Mouse (Mus musculus) heart, postnatal 0 days (tissue): ENCODE data around the gene Rbpjl. TPM values are rescaled to one million over a fixed set of nuclear protein-coding genes. Genes with fewer than 3 reads are reported as not detected.

Experiments used
- ATAC-seq: fragments of 200-750 bp; cut with Nextera tagmentation; 2 replicates; pipeline ENCODE4 v1.8.0; 2017; ENCODE audit warnings: low read depth, moderate number of reproducible peaks, moderate library complexity; ENCODE audit not compliant: insufficient read depth
- DNase-seq: peaks from one replicate; pipeline ENCODE4 v3.0.0-alpha.2; 2016; ENCODE audit warnings: low spot score
- H3K27ac ChIP-seq: fragments of 300-500 bp; sonication (generic); 2 replicates; pipeline ENCODE4 v1.5.1; 2014; ENCODE audit warnings: low read depth, mild to moderate bottlenecking
- H3K27me3 ChIP-seq: fragments of 300-500 bp; sonication (generic); 2 replicates; pipeline ENCODE4 v1.6.1; 2014; ENCODE audit warnings: low read length, mixed read lengths; ENCODE audit not compliant: control insufficient read depth, insufficient read depth
- H3K36me3 ChIP-seq: fragments of 300-500 bp; sonication (generic); replicated peaks from 2 replicates; pipeline ENCODE4 v1.6.1; 2014; ENCODE audit warnings: low read length, mixed read lengths; ENCODE audit not compliant: control insufficient read depth, insufficient read depth
- H3K4me1 ChIP-seq: fragments of 300-500 bp; sonication (generic); 2 replicates; pipeline ENCODE4 v1.6.1; 2014; ENCODE audit warnings: antibody characterized with exemption; ENCODE audit not compliant: control insufficient read depth, insufficient read depth
- H3K4me2 ChIP-seq: fragments of 300-500 bp; sonication (generic); 2 replicates; pipeline ENCODE4 v1.6.1; 2014; ENCODE audit warnings: low read depth, mild to moderate bottlenecking, low read length, moderate library complexity
- H3K4me3 ChIP-seq: fragments of 300-500 bp; sonication (generic); 2 replicates; pipeline ENCODE4 v1.5.1; 2014; ENCODE audit warnings: low read depth, low read length
- H3K9ac ChIP-seq: fragments of 300-500 bp; sonication (generic); replicated peaks from 2 replicates; pipeline ENCODE4 v1.6.1; 2014; ENCODE audit warnings: low read depth, low read length, mixed read lengths
- H3K9me3 ChIP-seq: fragments of 300-500 bp; sonication (generic); replicated peaks from 2 replicates; pipeline ENCODE4 v1.6.1; 2016; ENCODE audit warnings: low read length; ENCODE audit not compliant: control insufficient read depth
- CTCF ChIP-seq: IDR thresholded peaks from 2 replicates; pipeline ENCODE4 v1.5.1; 2016; ENCODE audit warnings: antibody characterized with exemption, control low read depth, low read depth
- EP300 ChIP-seq: IDR thresholded peaks from 2 replicates; pipeline ENCODE4 v1.6.1; 2016; ENCODE audit warnings: antibody characterized with exemption, low read depth
- WGBS: fragments of 180-500 bp; shearing (Covaris S2); extraction: QIAGEN DNeasy Blood & Tissue Kit; methylation state at CpG from one replicate; pipeline ENCODE4 v1.1.7; 2014; 5-methylcytosine and 5-hydroxymethylcytosine counted together
- microRNA-seq: library from miRNA; unstranded; fragments of <30 nt; microRNA quantifications from one replicate; pipeline ENCODE4, GENCODE M21; 2016
- polyA plus RNA-seq: library from polyadenylated mRNA; unstranded; fragments of >200 nt; fragmentation: Nextera tagmentation; extraction: Ambion mirVana; gene quantifications from 2 replicates; pipeline ENCODE4 v1.2.1, GENCODE M21; 2015
- total RNA-seq: library from RNA; depleted of rRNA; stranded (reverse); fragments of >200 nt; gene quantifications from 2 replicates; pipeline ENCODE4 v1.2.3, GENCODE M21; 2014; ENCODE audit warnings: low replicate concordance; rRNA removed

Rbpjl gene
- total and polyA plus RNA-seq, 2 experiments from 2014 or later: 0.05 TPM; not detected in 1

DNA sequence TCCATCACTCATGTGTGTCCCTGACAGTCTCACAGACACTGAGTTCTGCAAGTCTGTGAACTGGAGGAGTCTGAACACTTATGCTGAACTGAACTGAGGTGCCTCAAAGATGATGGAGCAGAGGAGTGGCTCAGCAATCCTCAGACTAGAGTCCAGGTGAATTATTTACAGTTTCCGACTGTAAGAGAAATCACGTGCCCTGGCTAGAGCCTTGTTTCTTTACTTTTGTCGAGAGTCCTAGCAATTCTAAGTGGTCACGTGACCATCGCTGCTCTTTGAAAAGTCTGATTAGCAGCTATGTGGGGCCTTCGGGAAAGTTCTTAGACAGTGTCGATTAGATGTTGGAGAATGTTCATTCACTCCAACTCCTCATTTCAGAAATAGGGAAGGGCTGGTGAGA lies 55.0 kb downstream of the Rbpjl start:
- no peak overlapping the region for H3K9ac ChIP-seq
- 0 out of 2 replicates have a peak, but pooled peaks cover 5% of the 10 kb centered on the region for H3K36me3 ChIP-seq
- H3K4me2 ChIP-seq: no peak overlapping the region
- ATAC-seq: no peak
- WGBS: 43% methylated on average over 7 of the region's 7 CpGs
- no peak overlapping the region for H3K4me3 ChIP-seq
- H3K4me1 ChIP-seq: peaks cover 40% of the 10 kb centered on the region
- no peak for DNase-seq
- no peak overlapping the region for H3K27ac ChIP-seq
- H3K9me3 ChIP-seq: no peaks in the 10 kb centered on the region
- H3K27me3 ChIP-seq: no peaks in the 10 kb centered on the region
- TF ChIP-seq EP300 (no peak), CTCF (no peak)

DNA sequence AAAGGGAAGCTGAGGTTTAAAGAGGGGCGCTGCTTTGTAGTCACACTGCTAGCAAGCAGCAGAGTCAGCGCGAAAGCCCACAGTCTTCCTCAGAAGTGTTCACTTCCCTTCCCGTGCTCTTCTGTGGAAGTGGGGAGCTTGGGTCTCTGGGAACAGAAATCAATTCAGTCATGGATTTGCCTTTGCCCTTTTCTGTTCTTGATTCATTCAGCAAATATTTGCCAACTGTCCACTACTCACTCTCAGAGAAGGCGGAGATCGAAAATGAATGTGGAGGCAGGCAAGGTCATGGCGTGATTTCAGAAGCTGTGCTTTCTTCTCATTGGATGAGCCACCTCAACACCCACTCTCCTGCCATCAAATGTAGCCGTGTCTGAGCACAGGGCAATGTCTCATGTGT lies 55.6 kb downstream of the Rbpjl start:
- no peak for DNase-seq
- no peak for ATAC-seq
- Histone ChIP-seq H3K27me3 (no peaks in the 10 kb centered on the region), H3K4me1 (peaks cover 40% of the 10 kb centered on the region), H3K4me2 (no peak overlapping the region), H3K9ac (no peak overlapping the region), H3K4me3 (no peak overlapping the region), H3K9me3 (no peaks in the 10 kb centered on the region), H3K36me3 (peaks cover 7% of the 10 kb centered on the region; the same call in 1 of the 2 replicates), H3K27ac (no peak overlapping the region)
- WGBS: 79% methylated on average over 8 of the region's 8 CpGs
- no peak for TF ChIP-seq EP300

DNA sequence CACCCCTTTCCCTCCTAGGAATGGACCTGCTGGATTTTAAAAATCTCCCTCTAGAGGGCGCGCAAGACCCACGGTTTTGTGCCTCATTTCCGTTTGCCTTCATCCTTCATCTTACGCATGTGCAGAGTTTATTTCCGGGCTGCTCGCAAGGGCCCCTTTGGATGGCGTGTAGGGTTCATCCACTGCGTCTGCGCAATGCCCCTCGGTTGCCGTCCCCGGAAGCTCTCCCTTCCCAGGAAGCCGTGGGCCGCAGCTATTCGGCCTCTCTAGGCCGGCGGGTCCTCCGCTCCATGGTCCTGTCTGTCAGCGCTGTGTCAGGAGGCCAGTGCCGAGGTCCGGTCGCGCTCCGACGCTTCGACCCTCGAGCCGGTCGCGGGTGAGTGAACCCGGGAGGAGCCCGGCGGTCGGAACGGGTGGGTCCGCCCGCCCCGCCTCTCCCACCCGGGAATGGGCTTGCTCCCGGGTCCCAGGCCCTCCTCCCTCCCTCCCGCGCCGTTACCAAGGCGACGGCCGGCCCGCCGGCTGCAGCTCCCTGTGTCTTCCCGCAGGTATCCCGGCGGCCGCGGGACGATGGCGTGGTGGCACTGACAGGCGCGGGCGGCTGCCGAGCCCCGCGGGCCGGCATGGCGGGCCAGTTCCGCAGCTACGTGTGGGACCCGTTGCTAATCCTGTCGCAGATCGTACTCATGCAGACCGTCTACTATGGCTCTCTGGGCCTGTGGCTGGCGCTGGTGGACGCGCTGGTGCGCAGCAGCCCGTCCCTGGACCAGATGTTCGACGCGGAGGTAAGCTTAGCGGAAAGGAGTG lies 58.0 kb downstream of the Rbpjl start, which contains the start of gene Gm20458:
TSS of gene Gm20458 (plus strand) at position 223 of the 807 bp plus-strand sequence.
- peak within 1 kb of the TSS; percentile 51 for H3K27ac ChIP-seq
- WGBS: under 1% methylated on average over 68 of the region's 79 CpGs

More for the DNA sequence above, 58.0 kb downstream of the Rbpjl start, which contains the start of gene Gm20458:
- TF ChIP-seq CTCF: peak; percentile 87
- TF ChIP-seq EP300: peak; percentile 72; the same call in 1 of the 2 replicates
- Histone ChIP-seq H3K27me3 (no peaks in the 10 kb centered on the region), H3K9ac (peak within 1 kb of the TSS; percentile 80), H3K4me3 (peak within 1 kb of the TSS; percentile 66), H3K36me3 (peaks cover 26% of the 10 kb centered on the region), H3K9me3 (no peaks in the 10 kb centered on the region), H3K4me1 (peaks cover 20% of the 10 kb centered on the region), H3K4me2 (peak within 1 kb of the TSS; percentile 82)
- ATAC-seq: peak; percentile 99
- peak; percentile 98 for DNase-seq

Small RNA genes lying within 50 kb of the gene (microRNA-seq; reads per million reads assigned to microRNA genes)
- not detected for gene Mir7678

Other genes starting within 250 kb of the Rbpjl start
- gene Kcns1, start 232.0 kb upstream of the Rbpjl start, total RNA-seq: 0.23 TPM in 1 of 2 replicates, not detected in the other
- gene Kcns1, start 232.0 kb upstream of the Rbpjl start, polyA plus RNA-seq: 0.04 and 0.05 TPM in 2 replicates
- not detected in 2 replicates for gene Wfdc5, start 220.4 kb upstream of the Rbpjl start, total RNA-seq
- gene Wfdc5, start 220.4 kb upstream of the Rbpjl start, polyA plus RNA-seq: not detected in 2 replicates
- not detected in 2 replicates for gene Wfdc12, start 212.5 kb upstream of the Rbpjl start, total RNA-seq
- gene Wfdc12, start 212.5 kb upstream of the Rbpjl start, polyA plus RNA-seq: not detected in 2 replicates
- gene Wfdc15a, start 203.0 kb upstream of the Rbpjl start, total RNA-seq: not detected in 2 replicates
- gene Wfdc15a, start 203.0 kb upstream of the Rbpjl start, polyA plus RNA-seq: not detected in 2 replicates
- gene Wfdc15b, start 181.5 kb upstream of the Rbpjl start, total RNA-seq: not detected in 2 replicates
- gene Wfdc15b, start 181.5 kb upstream of the Rbpjl start, polyA plus RNA-seq: not detected in 2 replicates
- not detected in 2 replicates for gene Svs2, start 164.7 kb upstream of the Rbpjl start, total RNA-seq
- gene Svs2, start 164.7 kb upstream of the Rbpjl start, polyA plus RNA-seq: not detected in 2 replicates
- not detected in 2 replicates for gene Svs3b, start 146.5 kb upstream of the Rbpjl start, total RNA-seq
- not detected in 2 replicates for gene Svs3b, start 146.5 kb upstream of the Rbpjl start, polyA plus RNA-seq
- not detected in 2 replicates for gene Svs4, start 124.7 kb upstream of the Rbpjl start, total RNA-seq
- not detected in 2 replicates for gene Svs4, start 124.7 kb upstream of the Rbpjl start, polyA plus RNA-seq
- gene Svs3a, start 113.9 kb upstream of the Rbpjl start, total RNA-seq: not detected in 2 replicates
- not detected in 2 replicates for gene Svs3a, start 113.9 kb upstream of the Rbpjl start, polyA plus RNA-seq
- gene Svs6, start 86.4 kb upstream of the Rbpjl start, total RNA-seq: not detected in 2 replicates
- gene Svs6, start 86.4 kb upstream of the Rbpjl start, polyA plus RNA-seq: not detected in 2 replicates
- not detected in 2 replicates for gene Svs5, start 70.4 kb upstream of the Rbpjl start, total RNA-seq
- gene Svs5, start 70.4 kb upstream of the Rbpjl start, polyA plus RNA-seq: not detected in 2 replicates
- gene Slpi, start 14.0 kb upstream of the Rbpjl start, total RNA-seq: not detected in 2 replicates
- 2.0 and 3.7 TPM in 2 replicates for gene Slpi, start 14.0 kb upstream of the Rbpjl start, polyA plus RNA-seq
- gene Matn4, start 2.0 kb downstream of the Rbpjl start, total RNA-seq: 1.7 and 3.3 TPM in 2 replicates
- 1.1 and 1.5 TPM in 2 replicates for gene Matn4, start 2.0 kb downstream of the Rbpjl start, polyA plus RNA-seq
- gene Sdc4, start 40.7 kb downstream of the Rbpjl start, total RNA-seq: 42.2 and 46.5 TPM in 2 replicates
- 30.4 and 30.7 TPM in 2 replicates for gene Sdc4, start 40.7 kb downstream of the Rbpjl start, polyA plus RNA-seq
- gene Sys1, start 53.8 kb downstream of the Rbpjl start, total RNA-seq: 71.8 and 87.9 TPM in 2 replicates
- 37.6 and 39.1 TPM in 2 replicates for gene Sys1, start 53.8 kb downstream of the Rbpjl start, polyA plus RNA-seq
- 6.7 and 34.3 TPM in 2 replicates for gene Gm20458, start 57.8 kb downstream of the Rbpjl start, total RNA-seq
- 15.4 and 15.5 TPM in 2 replicates for gene Gm20458, start 57.8 kb downstream of the Rbpjl start, polyA plus RNA-seq
- gene Trp53tg5, start 70.6 kb downstream of the Rbpjl start, total RNA-seq: not detected in 2 replicates
- not detected in 2 replicates for gene Trp53tg5, start 70.6 kb downstream of the Rbpjl start, polyA plus RNA-seq
- gene Dbndd2, start 83.0 kb downstream of the Rbpjl start, total RNA-seq: 22.3 and 26.6 TPM in 2 replicates
- gene Dbndd2, start 83.0 kb downstream of the Rbpjl start, polyA plus RNA-seq: 16.8 and 16.9 TPM in 2 replicates
- 45.0 and 51.0 TPM in 2 replicates for gene Pigt, start 94.4 kb downstream of the Rbpjl start, total RNA-seq
- gene Pigt, start 94.4 kb downstream of the Rbpjl start, polyA plus RNA-seq: 30.9 and 32.0 TPM in 2 replicates
- gene Wfdc2, start 159.3 kb downstream of the Rbpjl start, total RNA-seq: 2.9 and 8.5 TPM in 2 replicates
- 0.74 and 23.0 TPM in 2 replicates for gene Wfdc2, start 159.3 kb downstream of the Rbpjl start, polyA plus RNA-seq
- gene Spint3, start 170.3 kb downstream of the Rbpjl start, total RNA-seq: not detected in 2 replicates
- not detected in 2 replicates for gene Spint3, start 170.3 kb downstream of the Rbpjl start, polyA plus RNA-seq
- gene Wfdc6a, start 182.3 kb downstream of the Rbpjl start, total RNA-seq: not detected in 2 replicates
- 0.25 and 0.30 TPM in 2 replicates for gene Wfdc6a, start 182.3 kb downstream of the Rbpjl start, polyA plus RNA-seq
- gene Eppin, start 190.5 kb downstream of the Rbpjl start, total RNA-seq: not detected in 2 replicates
- gene Eppin, start 190.5 kb downstream of the Rbpjl start, polyA plus RNA-seq: not detected in 2 replicates
- gene Wfdc6b, start 210.4 kb downstream of the Rbpjl start, total RNA-seq: not detected in 2 replicates
- not detected in 2 replicates for gene Wfdc6b, start 210.4 kb downstream of the Rbpjl start, polyA plus RNA-seq
- not detected in 2 replicates for gene Wfdc8, start 210.5 kb downstream of the Rbpjl start, total RNA-seq
- not detected in 2 replicates for gene Wfdc8, start 210.5 kb downstream of the Rbpjl start, polyA plus RNA-seq
- gene Wfdc16, start 235.7 kb downstream of the Rbpjl start, total RNA-seq: not detected in 2 replicates
- not detected in 2 replicates for gene Wfdc16, start 235.7 kb downstream of the Rbpjl start, polyA plus RNA-seq